Mouse (Mus musculus) right cerebral cortex, adult 18-20 months (tissue): ENCODE measurements at regions not wholly inside any gene's neighbourhood (a gene's known extent, or its start where the extent isn't known, plus 50 kb on each side); places are given as distances from the start of the nearest gene placed in this dataset.
"Not testable (repeated sequence)": the region's sequence is repeated elsewhere in the genome, so short reads cannot be mapped to it uniquely, and the experiment has no call there.

Experiments used
- DNase-seq: peaks from one replicate; pipeline ENCODE4 v3.0.0; 2022; ENCODE audit warnings: mixed read lengths

GRCm38 (mm10) chr1:113550172-113550571 lies 1685.5 kb upstream of the Dsel start:
- DNase-seq: no peak

- no peak for DNase-seq
These were observed 1675.3 kb upstream of the Dsel start for GRCm38 (mm10) chr1:113539981-113540380.

GRCm38 (mm10) chr1:113530553-113530952 lies 1665.8 kb upstream of the Dsel start:
- DNase-seq: no peak

GRCm38 (mm10) chr1:113495987-113496386 lies 1631.3 kb upstream of the Dsel start:
- no peak for DNase-seq

GRCm38 (mm10) chr1:113490243-113491003 lies 1625.7 kb upstream of the Dsel start:
- DNase-seq: no peak

GRCm38 (mm10) chr1:113456538-113457273 lies 1592.0 kb upstream of the Dsel start:
- peak; percentile 15 for DNase-seq

- DNase-seq: no peak
These were observed 1569.0 kb upstream of the Dsel start for GRCm38 (mm10) chr1:113433701-113434100.

GRCm38 (mm10) chr1:113431266-113431665 lies 1566.5 kb upstream of the Dsel start:
- no peak for DNase-seq

GRCm38 (mm10) chr1:113412858-113413257 lies 1548.1 kb upstream of the Dsel start:
- DNase-seq: no peak

GRCm38 (mm10) chr1:113395267-113395824 lies 1530.6 kb upstream of the Dsel start:
- DNase-seq: no peak

GRCm38 (mm10) chr1:113394326-113394725 lies 1529.6 kb upstream of the Dsel start:
- DNase-seq: not testable (repeated sequence)

- DNase-seq: no peak
These were observed 1528.2 kb upstream of the Dsel start for GRCm38 (mm10) chr1:113392962-113393361.

GRCm38 (mm10) chr1:113389920-113390319 lies 1525.2 kb upstream of the Dsel start:
- no peak for DNase-seq

- DNase-seq: no peak
These were observed 1520.2 kb upstream of the Dsel start for GRCm38 (mm10) chr1:113384888-113385430.

- no peak for DNase-seq
These were observed 1519.0 kb upstream of the Dsel start for GRCm38 (mm10) chr1:113383717-113384116.

- DNase-seq: no peak
These were observed 1508.0 kb upstream of the Dsel start for GRCm38 (mm10) chr1:113372679-113373078.

- no peak for DNase-seq
These were observed 1493.5 kb upstream of the Dsel start for GRCm38 (mm10) chr1:113358242-113358641.

GRCm38 (mm10) chr1:113308037-113308436 lies 1443.3 kb upstream of the Dsel start:
- DNase-seq: no peak

GRCm38 (mm10) chr1:113297807-113298206 lies 1433.1 kb upstream of the Dsel start:
- peak; percentile 79 for DNase-seq

GRCm38 (mm10) chr1:113288242-113288641 lies 1423.5 kb upstream of the Dsel start:
- no peak for DNase-seq

GRCm38 (mm10) chr1:113284122-113284521 lies 1419.4 kb upstream of the Dsel start:
- no peak for DNase-seq

- DNase-seq: no peak
These were observed 1394.7 kb upstream of the Dsel start for GRCm38 (mm10) chr1:113259421-113259820.

GRCm38 (mm10) chr1:113247325-113247724 lies 1382.6 kb upstream of the Dsel start:
- DNase-seq: no peak

- DNase-seq: no peak
These were observed 1345.4 kb upstream of the Dsel start for GRCm38 (mm10) chr1:113210095-113210494.
